Mouse (Mus musculus) liver, postnatal 0 days (tissue): ENCODE results near the gene Prdx2. TPM values are rescaled to one million over a fixed set of nuclear protein-coding genes. Genes with fewer than 3 reads are reported as not detected.

Experiments
- ATAC-seq: fragments of 200-750 bp; cut with Nextera tagmentation; 2 replicates; pipeline ENCODE4 v1.8.0; 2017; ENCODE audit warnings: mild to moderate bottlenecking, moderate library complexity
- DNase-seq: peaks from one replicate; pipeline ENCODE4 v3.0.0-alpha.2; 2016
- H3K27ac ChIP-seq: fragments of 300-500 bp; sonication (generic); 2 replicates; pipeline ENCODE4 v1.5.1; 2014; ENCODE audit warnings: antibody characterized with exemption, moderate library complexity, mild to moderate bottlenecking, low read depth
- H3K27me3 ChIP-seq: fragments of 300-500 bp; sonication (generic); 2 replicates; pipeline ENCODE4 v1.6.1; 2014; ENCODE audit warnings: low read length, control low read depth, mixed read lengths; ENCODE audit not compliant: insufficient read depth
- H3K36me3 ChIP-seq: fragments of 300-500 bp; sonication (generic); replicated peaks from 2 replicates; pipeline ENCODE4 v1.6.1; 2014; ENCODE audit warnings: mild to moderate bottlenecking, control low read depth, low read length, moderate library complexity, mixed read lengths; ENCODE audit not compliant: insufficient read depth
- H3K4me1 ChIP-seq: fragments of 300-500 bp; sonication (generic); 2 replicates; pipeline ENCODE4 v1.6.1; 2014; ENCODE audit warnings: antibody characterized with exemption, mild to moderate bottlenecking, control low read depth; ENCODE audit not compliant: insufficient read depth
- H3K4me2 ChIP-seq: fragments of 300-500 bp; sonication (generic); 2 replicates; pipeline ENCODE4 v1.6.1; 2014; ENCODE audit warnings: low read depth, mild to moderate bottlenecking, low read length, moderate library complexity, mixed read lengths
- H3K4me3 ChIP-seq: fragments of 300-500 bp; sonication (generic); 2 replicates; pipeline ENCODE4 v1.5.1; 2014; ENCODE audit warnings: low read depth, low read length
- H3K9ac ChIP-seq: fragments of 300-500 bp; sonication (generic); replicated peaks from 2 replicates; pipeline ENCODE4 v1.6.1; 2014; ENCODE audit warnings: mild to moderate bottlenecking, moderate library complexity
- H3K9me3 ChIP-seq: fragments of 300-500 bp; sonication (generic); 2 replicates; pipeline ENCODE4 v1.6.1; 2016; ENCODE audit warnings: mild to moderate bottlenecking, control low read depth, low read length, mixed read lengths
- CTCF ChIP-seq: sonication (generic); IDR thresholded peaks from 2 replicates; pipeline ENCODE4 v1.5.1; 2016; ENCODE audit warnings: antibody characterized with exemption, low read depth
- EP300 ChIP-seq: IDR thresholded peaks from 2 replicates; pipeline ENCODE4 v1.6.1; 2016; ENCODE audit warnings: antibody characterized with exemption, low read depth, mild to moderate bottlenecking
- WGBS: fragments of 180-500 bp; shearing (Covaris S2); extraction: QIAGEN DNeasy Blood & Tissue Kit; methylation state at CpG from one replicate; pipeline ENCODE4 v1.1.7; 2014; ENCODE audit not compliant: insufficient replicate concordance; 5-methylcytosine and 5-hydroxymethylcytosine counted together
- microRNA-seq: library from miRNA; unstranded; fragments of <30 nt; microRNA quantifications from one replicate; pipeline ENCODE4, GENCODE M21; 2016
- polyA plus RNA-seq: library from polyadenylated mRNA; unstranded; fragments of >200 nt; fragmentation: Nextera tagmentation; extraction: Ambion mirVana; gene quantifications from 2 replicates; pipeline ENCODE4 v1.2.1, GENCODE M21; 2015

The Prdx2 gene
- polyA plus RNA-seq, 1 experiment from 2014 or later = 831 TPM

DNA sequence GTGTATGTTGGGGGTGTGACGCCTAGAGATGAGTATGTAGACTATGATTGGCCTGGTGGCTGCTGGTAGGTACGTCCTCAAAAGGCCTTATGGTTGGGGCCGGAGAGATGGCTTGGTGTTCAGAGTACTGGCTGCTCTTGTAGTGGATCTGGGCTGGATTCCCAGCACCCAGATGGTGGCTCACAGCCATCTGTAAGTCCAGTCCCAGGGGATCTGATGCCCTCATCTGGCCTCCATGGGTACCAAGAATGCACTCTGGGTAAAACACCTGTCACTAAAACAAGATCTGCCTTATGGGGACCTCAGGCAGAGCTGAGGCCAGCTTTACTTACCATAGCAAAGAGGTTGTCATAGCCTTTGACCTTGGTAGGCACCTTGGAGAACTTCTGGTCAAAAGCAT lies 54.5 kb downstream of the Prdx2 start:
- Histone ChIP-seq H3K9ac (no peak overlapping the region), H3K4me2 (peak overlapping the region; percentile 91; the same call in 1 of the 2 replicates), H3K27ac (no peak overlapping the region), H3K4me3 (no peak overlapping the region), H3K36me3 (peaks cover 23% of the 10 kb centered on the region), H3K9me3 (no peaks in the 10 kb centered on the region), H3K27me3 (no peaks in the 10 kb centered on the region), H3K4me1 (peaks cover 28% of the 10 kb centered on the region)
- 96% methylated on average over 3 of the region's 3 CpGs for WGBS
- no peak for TF ChIP-seq EP300
- no peak for TF ChIP-seq CTCF
- ATAC-seq (no peak), DNase-seq (no peak)

Small RNA genes within 50 kb of the gene (microRNA-seq; reads per million reads assigned to microRNA genes)
- gene Gm24197 = not detected

Other genes with a start within 250 kb of the Prdx2 start
- 4.8 and 6.3 TPM in 2 replicates for gene G430095P16Rik, start 246.6 kb upstream of the Prdx2 start, polyA plus RNA-seq
- gene Nfix, start 169.2 kb upstream of the Prdx2 start, polyA plus RNA-seq = 4.7 and 5.4 TPM in 2 replicates
- 2.4 and 2.5 TPM in 2 replicates for gene Dand5, start 146.8 kb upstream of the Prdx2 start, polyA plus RNA-seq
- gene Gadd45gip1, start 138.1 kb upstream of the Prdx2 start, polyA plus RNA-seq = 31.9 and 34.9 TPM in 2 replicates
- gene Rad23a, start 128.9 kb upstream of the Prdx2 start, polyA plus RNA-seq = 154 and 164 TPM in 2 replicates
- gene Calr, start 122.7 kb upstream of the Prdx2 start, polyA plus RNA-seq = 331 and 375 TPM in 2 replicates
- 30.3 and 33.6 TPM in 2 replicates for gene Farsa, start 112.6 kb upstream of the Prdx2 start, polyA plus RNA-seq
- gene Syce2, start 97.5 kb upstream of the Prdx2 start, polyA plus RNA-seq = 30.6 and 31.2 TPM in 2 replicates
- gene Gcdh, start 75.7 kb upstream of the Prdx2 start, polyA plus RNA-seq = 139 and 141 TPM in 2 replicates
- gene Klf1, start 67.7 kb upstream of the Prdx2 start, polyA plus RNA-seq = 133 and 149 TPM in 2 replicates
- gene Dnase2a, start 61.0 kb upstream of the Prdx2 start, polyA plus RNA-seq = 15.4 and 16.0 TPM in 2 replicates
- 0.07 TPM in 1 of 2 replicates, not detected in the other for gene Mast1, start 32.2 kb upstream of the Prdx2 start, polyA plus RNA-seq
- gene Rtbdn, start 22.6 kb upstream of the Prdx2 start, polyA plus RNA-seq = 0.09 TPM in 1 of 2 replicates, not detected in the other
- 0.89 TPM in 1 of 2 replicates, not detected in the other for gene Gm49661, start 154 bp upstream of the Prdx2 start, polyA plus RNA-seq
- 67.1 and 70.8 TPM in 2 replicates for gene Rnaseh2a, start 180 bp downstream of the Prdx2 start, polyA plus RNA-seq
- gene Junb, start 9.1 kb downstream of the Prdx2 start, polyA plus RNA-seq = 14.2 and 21.9 TPM in 2 replicates
- 12.0 and 12.2 TPM in 2 replicates for gene Hook2, start 21.0 kb downstream of the Prdx2 start, polyA plus RNA-seq
- not detected in 2 replicates for gene Best2, start 44.9 kb downstream of the Prdx2 start, polyA plus RNA-seq
- 33.2 and 34.4 TPM in 2 replicates for gene Asna1, start 55.7 kb downstream of the Prdx2 start, polyA plus RNA-seq
- 63.0 and 73.6 TPM in 2 replicates for gene Trir, start 57.2 kb downstream of the Prdx2 start, polyA plus RNA-seq
- 7.6 and 8.2 TPM in 2 replicates for gene Tnpo2, start 67.3 kb downstream of the Prdx2 start, polyA plus RNA-seq
- 14.4 and 14.9 TPM in 2 replicates for gene Fbxw9, start 90.5 kb downstream of the Prdx2 start, polyA plus RNA-seq
- not detected in 2 replicates for gene Gm5741, start 98.4 kb downstream of the Prdx2 start, polyA plus RNA-seq
- gene Dhps, start 102.2 kb downstream of the Prdx2 start, polyA plus RNA-seq = 24.8 and 27.7 TPM in 2 replicates
- gene Wdr83os, start 111.2 kb downstream of the Prdx2 start, polyA plus RNA-seq = 63.5 and 66.8 TPM in 2 replicates
- 17.6 and 18.4 TPM in 2 replicates for gene Wdr83, start 111.7 kb downstream of the Prdx2 start, polyA plus RNA-seq
- gene Man2b1, start 113.7 kb downstream of the Prdx2 start, polyA plus RNA-seq = 42.6 and 44.6 TPM in 2 replicates
- gene Zfp791, start 153.5 kb downstream of the Prdx2 start, polyA plus RNA-seq = 2.0 and 5.2 TPM in 2 replicates
- not detected in 2 replicates for gene Cks1brt, start 182.3 kb downstream of the Prdx2 start, polyA plus RNA-seq